Mouse (Mus musculus) heart, postnatal 0 days (tissue): ENCODE measurements around the gene Lipn. TPM values are rescaled to one million over a fixed set of nuclear protein-coding genes. Genes with fewer than 3 reads are reported as not detected.

Source experiments
- ATAC-seq: fragments of 200-750 bp; cut with Nextera tagmentation; 2 replicates; pipeline ENCODE4 v1.8.0; 2017; ENCODE audit warnings: low read depth, moderate number of reproducible peaks, moderate library complexity; ENCODE audit not compliant: insufficient read depth
- DNase-seq: peaks from one replicate; pipeline ENCODE4 v3.0.0-alpha.2; 2016; ENCODE audit warnings: low spot score
- H3K27ac ChIP-seq: fragments of 300-500 bp; sonication (generic); 2 replicates; pipeline ENCODE4 v1.5.1; 2014; ENCODE audit warnings: low read depth, mild to moderate bottlenecking
- H3K27me3 ChIP-seq: fragments of 300-500 bp; sonication (generic); 2 replicates; pipeline ENCODE4 v1.6.1; 2014; ENCODE audit warnings: low read length, mixed read lengths; ENCODE audit not compliant: control insufficient read depth, insufficient read depth
- H3K36me3 ChIP-seq: fragments of 300-500 bp; sonication (generic); replicated peaks from 2 replicates; pipeline ENCODE4 v1.6.1; 2014; ENCODE audit warnings: low read length, mixed read lengths; ENCODE audit not compliant: control insufficient read depth, insufficient read depth
- H3K4me1 ChIP-seq: fragments of 300-500 bp; sonication (generic); 2 replicates; pipeline ENCODE4 v1.6.1; 2014; ENCODE audit warnings: antibody characterized with exemption; ENCODE audit not compliant: control insufficient read depth, insufficient read depth
- H3K4me2 ChIP-seq: fragments of 300-500 bp; sonication (generic); 2 replicates; pipeline ENCODE4 v1.6.1; 2014; ENCODE audit warnings: low read depth, mild to moderate bottlenecking, low read length, moderate library complexity
- H3K4me3 ChIP-seq: fragments of 300-500 bp; sonication (generic); 2 replicates; pipeline ENCODE4 v1.5.1; 2014; ENCODE audit warnings: low read depth, low read length
- H3K9ac ChIP-seq: fragments of 300-500 bp; sonication (generic); replicated peaks from 2 replicates; pipeline ENCODE4 v1.6.1; 2014; ENCODE audit warnings: low read depth, low read length, mixed read lengths
- H3K9me3 ChIP-seq: fragments of 300-500 bp; sonication (generic); replicated peaks from 2 replicates; pipeline ENCODE4 v1.6.1; 2016; ENCODE audit warnings: low read length; ENCODE audit not compliant: control insufficient read depth
- CTCF ChIP-seq: IDR thresholded peaks from 2 replicates; pipeline ENCODE4 v1.5.1; 2016; ENCODE audit warnings: antibody characterized with exemption, control low read depth, low read depth
- EP300 ChIP-seq: IDR thresholded peaks from 2 replicates; pipeline ENCODE4 v1.6.1; 2016; ENCODE audit warnings: antibody characterized with exemption, low read depth
- WGBS: fragments of 180-500 bp; shearing (Covaris S2); extraction: QIAGEN DNeasy Blood & Tissue Kit; methylation state at CpG from one replicate; pipeline ENCODE4 v1.1.7; 2014; 5-methylcytosine and 5-hydroxymethylcytosine counted together
- microRNA-seq: library from miRNA; unstranded; fragments of <30 nt; microRNA quantifications from one replicate; pipeline ENCODE4, GENCODE M21; 2016
- polyA plus RNA-seq: library from polyadenylated mRNA; unstranded; fragments of >200 nt; fragmentation: Nextera tagmentation; extraction: Ambion mirVana; gene quantifications from 2 replicates; pipeline ENCODE4 v1.2.1, GENCODE M21; 2015
- total RNA-seq: library from RNA; depleted of rRNA; stranded (reverse); fragments of >200 nt; gene quantifications from 2 replicates; pipeline ENCODE4 v1.2.3, GENCODE M21; 2014; ENCODE audit warnings: low replicate concordance; rRNA removed

The Lipn gene
- total and polyA plus RNA-seq, 2 experiments from 2014 or later = not detected

GRCm38 (mm10) chr19:34119102-34119501, 51.9 kb downstream of the Lipn start:
- no peaks in the 10 kb centered on the region for H3K27me3 ChIP-seq
- 76% methylated on average over 1 of the region's 1 CpGs for WGBS
- no peak for TF ChIP-seq CTCF
- no peak for TF ChIP-seq EP300
- H3K4me3 ChIP-seq = no peak overlapping the region
- H3K4me1 ChIP-seq = no peaks in the 10 kb centered on the region
- DNase-seq (no peak), ATAC-seq (no peak)
- no peak overlapping the region for H3K27ac ChIP-seq
- no peaks in the 10 kb centered on the region for H3K9me3 ChIP-seq
- H3K4me2 ChIP-seq = no peak overlapping the region
- H3K36me3 ChIP-seq = no peaks in the 10 kb centered on the region
- no peak overlapping the region for H3K9ac ChIP-seq

- no peaks in the 10 kb centered on the region for H3K9me3 ChIP-seq
- H3K4me1 ChIP-seq = no peaks in the 10 kb centered on the region
- no peak overlapping the region for H3K4me2 ChIP-seq
- no peak for TF ChIP-seq EP300
- no peak for TF ChIP-seq CTCF
- 61% methylated on average over 4 of the region's 4 CpGs for WGBS
- no peaks in the 10 kb centered on the region for H3K36me3 ChIP-seq
- no peak overlapping the region for H3K4me3 ChIP-seq
- ATAC-seq = no peak
- H3K9ac ChIP-seq = no peak overlapping the region
- no peaks in the 10 kb centered on the region for H3K27me3 ChIP-seq
- no peak for DNase-seq
- H3K27ac ChIP-seq = no peak overlapping the region
Measured at GRCm38 (mm10) chr19:34119653-34120052, 52.5 kb downstream of the Lipn start.

GRCm38 (mm10) chr19:34120107-34120731, 53.1 kb downstream of the Lipn start:
- Histone ChIP-seq H3K36me3 (no peaks in the 10 kb centered on the region), H3K27me3 (no peaks in the 10 kb centered on the region), H3K4me2 (no peak overlapping the region), H3K4me1 (no peaks in the 10 kb centered on the region), H3K9me3 (no peaks in the 10 kb centered on the region), H3K9ac (no peak overlapping the region), H3K27ac (no peak overlapping the region), H3K4me3 (no peak overlapping the region)
- DNase-seq (no peak), ATAC-seq (no peak)
- no peak for TF ChIP-seq EP300
- TF ChIP-seq CTCF = no peak
- WGBS = 44% methylated on average over 3 of the region's 3 CpGs

Small RNA genes within 50 kb of the gene (microRNA-seq; reads per million reads assigned to microRNA genes)
- gene Gm23334 = not detected

Other genes with a start within 250 kb of the Lipn start
- not detected in 2 replicates for gene Lipf, start 106.2 kb upstream of the Lipn start, total RNA-seq
- not detected in 2 replicates for gene Lipf, start 106.2 kb upstream of the Lipn start, polyA plus RNA-seq
- not detected in 2 replicates for gene Lipk, start 59.1 kb upstream of the Lipn start, total RNA-seq
- gene Lipk, start 59.1 kb upstream of the Lipn start, polyA plus RNA-seq = not detected in 2 replicates
- gene Lipm, start 33.6 kb downstream of the Lipn start, total RNA-seq = not detected in 2 replicates
- not detected in 2 replicates for gene Lipm, start 33.6 kb downstream of the Lipn start, polyA plus RNA-seq
- 0.34 TPM in 1 of 2 replicates, not detected in the other for gene Ankrd22, start 98.7 kb downstream of the Lipn start, total RNA-seq
- not detected in 2 replicates for gene Ankrd22, start 98.7 kb downstream of the Lipn start, polyA plus RNA-seq
- 9.4 and 9.9 TPM in 2 replicates for gene Stambpl1, start 124.9 kb downstream of the Lipn start, total RNA-seq
- gene Stambpl1, start 124.9 kb downstream of the Lipn start, polyA plus RNA-seq = 7.2 and 7.4 TPM in 2 replicates
- gene Acta2, start 188.2 kb downstream of the Lipn start, total RNA-seq = 921 and 1,307 TPM in 2 replicates
- gene Acta2, start 188.2 kb downstream of the Lipn start, polyA plus RNA-seq = 1,041 and 1,327 TPM in 2 replicates
- 1.1 and 3.2 TPM in 2 replicates for gene Fas, start 223.3 kb downstream of the Lipn start, total RNA-seq
- gene Fas, start 223.3 kb downstream of the Lipn start, polyA plus RNA-seq = 5.6 and 7.1 TPM in 2 replicates